Mouse (Mus musculus): ENCODE data around the gene Paqr9.

Gene Paqr9

GRCm38 (mm10) chr9:95539176-95539800, 20.2 kb upstream of the Paqr9 start:
- no peak for TF ChIP-seq GATA4 (IDR thresholded peaks at IDR 0.05; ENCODE audit: insufficient replicate concordance, low read length)

GRCm38 (mm10) chr9:95540487-95540886, 19.0 kb upstream of the Paqr9 start:
- TF ChIP-seq GATA4 (IDR thresholded peaks at IDR 0.05; ENCODE audit: insufficient replicate concordance, low read length) = peak; percentile 67; the same call in 1 of the 2 replicates

GRCm38 (mm10) chr9:95541208-95541607, 18.2 kb upstream of the Paqr9 start:
- TF ChIP-seq GATA4 (IDR thresholded peaks at IDR 0.05; ENCODE audit: insufficient replicate concordance, low read length) = no peak

- TF ChIP-seq GATA4 (IDR thresholded peaks at IDR 0.05; ENCODE audit: insufficient replicate concordance, low read length) = no peak
These were observed 17.6 kb upstream of the Paqr9 start for GRCm38 (mm10) chr9:95541650-95542432.

GRCm38 (mm10) chr9:95542475-95542874, 17.0 kb upstream of the Paqr9 start:
- TF ChIP-seq GATA4 (IDR thresholded peaks at IDR 0.05; ENCODE audit: insufficient replicate concordance, low read length) = no peak

- TF ChIP-seq GATA4 (IDR thresholded peaks at IDR 0.05; ENCODE audit: insufficient replicate concordance, low read length) = no peak
These were observed 14.9 kb upstream of the Paqr9 start for GRCm38 (mm10) chr9:95544598-95544997.

- no peak for TF ChIP-seq GATA4 (IDR thresholded peaks at IDR 0.05; ENCODE audit: insufficient replicate concordance, low read length)
These were observed 12.8 kb upstream of the Paqr9 start for GRCm38 (mm10) chr9:95546679-95547078.

GRCm38 (mm10) chr9:95549626-95550411, 9.6 kb upstream of the Paqr9 start:
- TF ChIP-seq GATA4 (IDR thresholded peaks at IDR 0.05; ENCODE audit: insufficient replicate concordance, low read length) = no peak

GRCm38 (mm10) chr9:95550856-95551774, 8.3 kb upstream of the Paqr9 start:
- peak; percentile 13; the same call in 1 of the 2 replicates for TF ChIP-seq GATA4 (IDR thresholded peaks at IDR 0.05; ENCODE audit: insufficient replicate concordance, low read length)

- no peak for TF ChIP-seq GATA4 (IDR thresholded peaks at IDR 0.05; ENCODE audit: insufficient replicate concordance, low read length)
These were observed 7.2 kb upstream of the Paqr9 start for GRCm38 (mm10) chr9:95552175-95552705.

- no peak for TF ChIP-seq GATA4 (IDR thresholded peaks at IDR 0.05; ENCODE audit: insufficient replicate concordance, low read length)
These were observed 4.9 kb upstream of the Paqr9 start for GRCm38 (mm10) chr9:95554231-95555221.

- no peak for TF ChIP-seq GATA4 (IDR thresholded peaks at IDR 0.05; ENCODE audit: insufficient replicate concordance, low read length)
These were observed 4.2 kb upstream of the Paqr9 start for GRCm38 (mm10) chr9:95555233-95555740.

GRCm38 (mm10) chr9:95556067-95556512, 3.4 kb upstream of the Paqr9 start:
- no peak for TF ChIP-seq GATA4 (IDR thresholded peaks at IDR 0.05; ENCODE audit: insufficient replicate concordance, low read length)
